Mouse (Mus musculus) heart, postnatal 14 days (tissue): ENCODE measurements around the gene Plekhm2. TPM values are rescaled to one million over a fixed set of nuclear protein-coding genes. Genes with fewer than 3 reads are reported as not detected.

Experiments
- DNase-seq, 2 experiments: peaks; one replicate each; pipeline ENCODE4 v3.0.0; 2021 to 2022
- intact Hi-C: fragments of 180-260 bp; cut with DNase I; formaldehyde crosslinking; loops from one replicate; pipeline ENCODE4 v1.15.1; 2025
- total RNA-seq, 2 experiments: library from RNA; stranded (reverse); gene quantifications; 2 replicates each; pipeline ENCODE4 v1.2.3; 2021

Plekhm2 gene
- total RNA-seq, 2 experiments from 2014 or later: 101 to 103 TPM

GRCm38 (mm10) chr4:141639474-141639873 lies 25.2 kb downstream of the Plekhm2 start:
- DNase-seq: no peak
- intact Hi-C loops: loop anchor here (5.0 kb wide), 1 partner anchor 63 kb away; no protein-coding TSS in a partner anchor

GRCm38 (mm10) chr4:141636693-141637092 lies 28.0 kb downstream of the Plekhm2 start:
- intact Hi-C loops: loop anchor here (5.0 kb wide), 1 partner anchor 66 kb away; no protein-coding TSS in a partner anchor
- DNase-seq: peak; percentile 50 to 75

GRCm38 (mm10) chr4:141635991-141636390 lies 28.7 kb downstream of the Plekhm2 start:
- DNase-seq: no peak
- intact Hi-C loops: loop anchor here (5.0 kb wide), 1 partner anchor 66 kb away; no protein-coding TSS in a partner anchor

GRCm38 (mm10) chr4:141632111-141632873 lies 32.4 kb downstream of the Plekhm2 start:
- no peak for DNase-seq
- intact Hi-C loops: no loop called here

GRCm38 (mm10) chr4:141631250-141631649 lies 33.4 kb downstream of the Plekhm2 start:
- no peak for DNase-seq
- intact Hi-C loops: no loop called here

- no peak for DNase-seq
- intact Hi-C loops: no loop called here
Observed at GRCm38 (mm10) chr4:141630021-141630420, 34.7 kb downstream of the Plekhm2 start.

GRCm38 (mm10) chr4:141628661-141629060 lies 36.0 kb downstream of the Plekhm2 start:
- no peak for DNase-seq
- intact Hi-C loops: no loop called here

- no peak for DNase-seq
Observed at GRCm38 (mm10) chr4:141627502-141627901, 37.2 kb downstream of the Plekhm2 start.

GRCm38 (mm10) chr4:141625774-141626550 lies 38.7 kb downstream of the Plekhm2 start:
- DNase-seq: no peak
- intact Hi-C loops: no loop called here

More at GRCm38 (mm10) chr4:141627502-141627901, 37.2 kb downstream of the Plekhm2 start:
- intact Hi-C loops: no loop called here

- intact Hi-C loops: no loop called here
- DNase-seq: peak in 1 of 2 experiments; percentile 60
Observed at GRCm38 (mm10) chr4:141624983-141625773, 39.5 kb downstream of the Plekhm2 start.

- intact Hi-C loops: no loop called here
Observed at GRCm38 (mm10) chr4:141624134-141624533, 40.6 kb downstream of the Plekhm2 start.

GRCm38 (mm10) chr4:141623666-141624065 lies 41.0 kb downstream of the Plekhm2 start, which contains the start of gene Slc25a34:
Slc25a34 (minus strand) TSS chr4:141623821.
- intact Hi-C loops: no loop called here
- peak; percentile 75 to 81 for DNase-seq

More at GRCm38 (mm10) chr4:141624134-141624533, 40.6 kb downstream of the Plekhm2 start:
- DNase-seq: no peak

- DNase-seq: no peak
- intact Hi-C loops: no loop called here
Observed at GRCm38 (mm10) chr4:141623037-141623436, 41.7 kb downstream of the Plekhm2 start.

- no peak for DNase-seq
- intact Hi-C loops: no loop called here
Observed at GRCm38 (mm10) chr4:141622580-141622979, 42.1 kb downstream of the Plekhm2 start.

GRCm38 (mm10) chr4:141622091-141622490 lies 42.6 kb downstream of the Plekhm2 start:
- intact Hi-C loops: no loop called here
- DNase-seq: no peak

- intact Hi-C loops: no loop called here
- DNase-seq: no peak
Observed at GRCm38 (mm10) chr4:141621297-141621696, 43.4 kb downstream of the Plekhm2 start.

GRCm38 (mm10) chr4:141619299-141619883 lies 45.3 kb downstream of the Plekhm2 start:
- intact Hi-C loops: loop anchor here (2.0 to 10.0 kb wide), 4 partner anchors 83 to 335 kb away; no protein-coding TSS in a partner anchor
- no peak for DNase-seq

GRCm38 (mm10) chr4:141618565-141619243 lies 46.0 kb downstream of the Plekhm2 start, which contains the start of gene Tmem82:
Tmem82 (minus strand) TSS chr4:141618633.
- intact Hi-C loops: loop anchor here (2.0 to 10.0 kb wide), 4 partner anchors 84 to 336 kb away; no protein-coding TSS in a partner anchor

More at GRCm38 (mm10) chr4:141618565-141619243, 46.0 kb downstream of the Plekhm2 start, which contains the start of gene Tmem82:
- DNase-seq: peak; percentile 66 to 81
